Mouse (Mus musculus): ENCODE data around the gene Hspa1l.

DNA sequence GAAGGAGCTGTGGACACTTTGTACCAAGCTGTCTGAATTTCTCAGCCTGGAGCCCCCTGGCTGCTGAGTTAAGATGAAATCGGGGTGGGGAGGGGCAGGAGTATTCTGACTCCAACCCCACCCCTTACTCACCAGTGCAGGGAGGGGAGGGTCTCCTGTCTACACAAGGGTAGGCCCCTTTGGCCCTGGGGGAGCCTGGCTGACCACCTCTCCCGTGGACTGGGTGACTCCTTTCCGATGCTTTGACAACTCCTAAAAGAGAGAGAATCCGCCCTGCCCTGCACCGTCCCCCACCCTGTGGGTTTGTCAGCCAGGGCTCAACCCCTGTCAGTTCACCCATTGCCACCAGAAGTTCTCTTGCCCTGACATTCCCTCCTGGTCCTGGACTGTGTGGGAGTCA is 53.7 kb downstream of the Hspa1l start:
- TF ChIP-seq CTCF (conservative IDR thresholded peaks at IDR 0.05; ENCODE audit: low read length) (no peak), NANOG (IDR thresholded peaks at IDR 0.05; ENCODE audit: borderline replicate concordance, low read length) (no peak)
